Mouse (Mus musculus) bone marrow macrophage, adult 2 months (primary cell): ENCODE measurements at regions not wholly inside any gene's neighbourhood (a gene's known extent, or its start where the extent isn't known, plus 50 kb on each side); places are given as distances from the start of the nearest gene placed in this dataset.

ENCODE experiments used
- CTCF ChIP-seq: IDR thresholded peaks from 2 replicates; pipeline ENCODE4 v1.5.1; 2012; ENCODE audit warnings: low read depth, mild to moderate bottlenecking, low read length, moderate library complexity
- POLR2A ChIP-seq: IDR thresholded peaks from 2 replicates; pipeline ENCODE4 v1.6.1; 2012; ENCODE audit warnings: mild to moderate bottlenecking, low read depth, low read length, borderline replicate concordance

GRCm38 (mm10) chr14:9338220-9338619, 672.2 kb upstream of the 4930452B06Rik start:
- TF ChIP-seq CTCF (no peak), POLR2A (no peak)
